Mouse (Mus musculus): ENCODE data around the gene Gtf2i.

DNA sequence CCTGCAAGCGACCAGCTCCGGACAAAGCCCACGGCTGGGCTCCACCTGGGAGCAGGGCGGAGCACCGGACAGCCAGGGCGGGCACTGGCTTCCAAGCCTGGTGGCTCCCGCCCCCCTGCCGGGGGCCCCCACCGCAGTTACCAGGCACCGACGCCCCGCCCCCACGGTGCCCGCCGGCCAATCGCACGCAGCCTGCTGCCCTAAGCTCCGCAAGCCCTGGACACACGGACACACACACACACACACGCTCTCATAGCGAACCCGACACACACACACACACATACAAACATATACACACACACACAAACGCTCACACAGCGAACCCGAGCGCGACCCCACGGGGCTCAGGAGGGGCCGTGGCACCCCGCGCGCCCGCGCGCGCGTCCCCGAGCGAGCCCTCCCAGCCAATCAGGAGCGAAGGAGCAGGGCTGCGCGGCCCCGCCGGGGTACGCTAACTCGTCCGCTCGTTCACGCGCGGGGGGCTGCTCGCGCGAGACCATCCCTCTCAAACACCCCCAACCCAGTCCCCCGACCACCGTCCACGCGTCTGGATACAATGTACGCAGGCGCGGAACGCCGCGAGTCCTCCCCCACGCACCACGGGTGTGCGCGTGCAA lies 1.0 kb downstream of the Gtf2i start:
- TF ChIP-seq CTCF (conservative IDR thresholded peaks at IDR 0.05; ENCODE audit: low read length) = no peak
- TF ChIP-seq POU5F1 (IDR thresholded peaks at IDR 0.05; ENCODE audit: borderline replicate concordance, low read length) = no peak
- TF ChIP-seq NANOG (IDR thresholded peaks at IDR 0.05; ENCODE audit: borderline replicate concordance, low read length) = no peak
